Mouse (Mus musculus) MEL (cell line): Measurements from ENCODE around the gene Olfr575. TPM values are rescaled to one million over a fixed set of nuclear protein-coding genes. Genes with fewer than 3 reads are reported as not detected.
A peak's percentile ranks its signal among the peaks of the same experiment; 100 is the strongest.

Experiments
- DNase-seq: peaks from one replicate; pipeline ENCODE4 v3.0.0; 2011; ENCODE audit warnings: low read depth, low spot score
- H3K27ac ChIP-seq: 2 replicates; pipeline ENCODE4 v1.5.1; 2012; ENCODE audit warnings: low read depth, mild to moderate bottlenecking, control low read depth, low read length, moderate library complexity; ENCODE audit not compliant: control insufficient read depth
- H3K27me3 ChIP-seq, 2 experiments: fragments of 150-350 bp in 1 of 2; sonication (generic) in 1 of 2; 2 replicates each; pipeline ENCODE4 v1.6.1; 2012; ENCODE audit warnings: low read length in 2 of 2, mild to moderate bottlenecking in 2 of 2, improper control_type of control experiment in 1 of 2, moderate library complexity in 1 of 2; ENCODE audit not compliant: insufficient read depth in 2 of 2, control insufficient read depth in 1 of 2
- H3K36me3 ChIP-seq, 2 experiments: 2 replicates each; pipeline ENCODE4 v1.6.1; 2012 to 2014; ENCODE audit warnings: low read length in 2 of 2, improper control_type of control experiment in 1 of 2, inconsistent platforms in 1 of 2, mild to moderate bottlenecking in 1 of 2; ENCODE audit not compliant: insufficient read depth in 2 of 2, control insufficient read depth in 1 of 2
- H3K4me1 ChIP-seq, 2 experiments: fragments of 150-350 bp in 1 of 2; sonication (generic) in 1 of 2; 2 replicates each; pipeline ENCODE4 v1.6.1; 2012; ENCODE audit warnings: low read length in 2 of 2, improper control_type of control experiment in 1 of 2, mild to moderate bottlenecking in 1 of 2; ENCODE audit not compliant: insufficient read depth in 2 of 2, control insufficient read depth in 1 of 2
- H3K4me3 ChIP-seq, 2 experiments: fragments of 150-350 bp in 1 of 2; sonication (generic) in 1 of 2; 2 replicates each; pipeline ENCODE4 v1.5.1; 2012; ENCODE audit warnings: low read depth in 2 of 2, low read length in 2 of 2, mild to moderate bottlenecking in 2 of 2, moderate library complexity in 2 of 2, control low read depth in 1 of 2, improper control_type of control experiment in 1 of 2; ENCODE audit not compliant: control insufficient read depth in 1 of 2, insufficient read depth in 1 of 2
- H3K79me2 ChIP-seq: 2 replicates; pipeline ENCODE4 v1.6.1; 2012; ENCODE audit warnings: mild to moderate bottlenecking, low read length, moderate library complexity; ENCODE audit not compliant: control insufficient read depth, poor library complexity, insufficient read depth
- H3K9ac ChIP-seq: 2 replicates; pipeline ENCODE4 v1.6.1; 2012; ENCODE audit warnings: low read depth, mild to moderate bottlenecking, control low read depth, low read length, moderate library complexity; ENCODE audit not compliant: control insufficient read depth, poor library complexity, severe bottlenecking
- H3K9me3 ChIP-seq: fragments of 150-350 bp; sonication (generic); replicated peaks from 2 replicates; pipeline ENCODE4 v1.6.1; 2012; ENCODE audit warnings: mild to moderate bottlenecking, low read length, improper control_type of control experiment, moderate library complexity; ENCODE audit not compliant: insufficient read depth
- BHLHE40 ChIP-seq: IDR thresholded peaks from 2 replicates; pipeline ENCODE4 v1.6.1; 2012; ENCODE audit warnings: low read depth, mild to moderate bottlenecking, inconsistent platforms, low read length, improper control_type of control experiment, borderline replicate concordance
- CHD1 ChIP-seq: IDR thresholded peaks from 2 replicates; pipeline ENCODE4 v1.6.1; 2012; ENCODE audit warnings: low read depth, mild to moderate bottlenecking, inconsistent platforms, low read length, improper control_type of control experiment
- CTCF ChIP-seq, 3 experiments: IDR thresholded peaks in 2 of 3; conservative IDR thresholded peaks in 1 of 3; 2 replicates each; pipeline ENCODE4 v1.5.1; 2011 to 2012; ENCODE audit warnings: low read length in 3 of 3, low read depth in 2 of 3, mild to moderate bottlenecking in 2 of 3, improper control_type of control experiment in 1 of 3, inconsistent platforms in 1 of 3, mixed read lengths in 1 of 3, moderate library complexity in 1 of 3; ENCODE audit not compliant: control insufficient read depth in 1 of 3, insufficient read depth in 1 of 3, poor library complexity in 1 of 3, severe bottlenecking in 1 of 3
- EP300 ChIP-seq, 2 experiments: IDR thresholded peaks; 2 replicates each; pipeline ENCODE4 v1.6.1; 2011; ENCODE audit warnings: improper control_type of control experiment in 2 of 2, low read length in 2 of 2, low read depth in 1 of 2, mild to moderate bottlenecking in 1 of 2
- MAFK ChIP-seq: IDR thresholded peaks from 2 replicates; pipeline ENCODE4 v1.6.1; 2011; ENCODE audit warnings: low read depth, mild to moderate bottlenecking, low read length, improper control_type of control experiment, borderline replicate concordance
- MAZ ChIP-seq: IDR thresholded peaks from 2 replicates; pipeline ENCODE4 v1.6.1; 2012; ENCODE audit warnings: low read depth, mild to moderate bottlenecking, inconsistent platforms, low read length, improper control_type of control experiment
- MYB ChIP-seq: IDR thresholded peaks from 2 replicates; pipeline ENCODE4 v1.6.1; 2011; ENCODE audit warnings: mild to moderate bottlenecking, low read depth, low read length, improper control_type of control experiment
- NRF1 ChIP-seq: IDR thresholded peaks from 2 replicates; pipeline ENCODE4 v1.6.1; 2014; ENCODE audit warnings: low read depth, mild to moderate bottlenecking, inconsistent platforms, low read length, improper control_type of control experiment, moderate library complexity; ENCODE audit not compliant: poor library complexity, insufficient read depth, severe bottlenecking
- POLR2AphosphoS2 ChIP-seq: IDR thresholded peaks from 2 replicates; pipeline ENCODE4 v1.6.1; 2011; ENCODE audit warnings: low read length, improper control_type of control experiment
- RAD21 ChIP-seq: IDR thresholded peaks from 2 replicates; pipeline ENCODE4 v1.6.1; 2011; ENCODE audit warnings: mild to moderate bottlenecking, low read depth, low read length, improper control_type of control experiment
- SMC3 ChIP-seq: IDR thresholded peaks from 2 replicates; pipeline ENCODE4 v1.6.1; 2011; ENCODE audit warnings: low read depth, low read length, improper control_type of control experiment
- TAL1 ChIP-seq: IDR thresholded peaks from 2 replicates; pipeline ENCODE4 v1.6.1; 2012; ENCODE audit warnings: mild to moderate bottlenecking, inconsistent platforms, low read length, moderate library complexity, mixed read lengths
- ZC3H11A ChIP-seq: IDR thresholded peaks from 2 replicates; pipeline ENCODE4 v1.6.1; 2012; ENCODE audit warnings: low read depth, mild to moderate bottlenecking, inconsistent platforms, low read length, improper control_type of control experiment
- ZKSCAN1 ChIP-seq: IDR thresholded peaks from 2 replicates; pipeline ENCODE4 v1.6.1; 2012; ENCODE audit warnings: low read depth, mild to moderate bottlenecking, inconsistent platforms, low read length, improper control_type of control experiment, moderate library complexity
- ZNF384 ChIP-seq: IDR thresholded peaks from 2 replicates; pipeline ENCODE4 v1.6.1; 2012; ENCODE audit warnings: low read depth, mild to moderate bottlenecking, inconsistent platforms, low read length, improper control_type of control experiment
- polyA plus RNA-seq, 2 experiments: library from polyadenylated mRNA; stranded (reverse) in 1 of 2; unstranded in 1 of 2; fragments of >175 nt in 1 of 2; fragments of >200 nt in 1 of 2; gene quantifications; 2 replicates each; pipeline versions ENCODE4 v1.2.1 to v1.2.4; 2012; ENCODE audit warnings: low replicate concordance in 2 of 2, low read depth in 1 of 2; ENCODE audit not compliant: insufficient read length in 2 of 2, insufficient read depth in 1 of 2, missing spikeins in 1 of 2
- total RNA-seq: library from RNA; depleted of rRNA; stranded (reverse); fragments of 300-350 nt; gene quantifications from 2 replicates; pipeline ENCODE4 v1.2.3, GENCODE M21; 2012

Olfr575 gene
- total and polyA plus RNA-seq, 3 experiments: not detected

- H3K9me3 ChIP-seq: no peaks in the 10 kb centered on the region
- no peaks in the 10 kb centered on the region for H3K36me3 ChIP-seq
- DNase-seq: no peak
Observed at GRCm38 (mm10) chr7:102942475-102942874, 16.1 kb downstream of the Olfr575 start, which contains the start of gene Olfr573-ps1. Gene Olfr573-ps1, minus strand, starts transcription at chr7:102942575.

GRCm38 (mm10) chr7:102927105-102927504 lies 31.5 kb downstream of the Olfr575 start:
- Histone ChIP-seq H3K79me2 (no peaks in the 10 kb centered on the region), H3K27ac (no peak overlapping the region), H3K9ac (no peak overlapping the region), H3K4me1 (no peaks in the 10 kb centered on the region), H3K9me3 (no peaks in the 10 kb centered on the region), H3K36me3 (no peaks in the 10 kb centered on the region), H3K4me3 (no peak overlapping the region), H3K27me3 (no peaks in the 10 kb centered on the region)
- no peak for TF ChIP-seq TAL1
- DNase-seq: no peak

More at GRCm38 (mm10) chr7:102942475-102942874, 16.1 kb downstream of the Olfr575 start, which contains the start of gene Olfr573-ps1:
- H3K27ac ChIP-seq: no peak within 1 kb of the TSS
- no peak within 1 kb of the TSS for H3K9ac ChIP-seq
- H3K4me3 ChIP-seq: no peak within 1 kb of the TSS
- no peaks in the 10 kb centered on the region for H3K27me3 ChIP-seq
- H3K4me1 ChIP-seq: no peaks in the 10 kb centered on the region
- no peaks in the 10 kb centered on the region for H3K79me2 ChIP-seq
- TF ChIP-seq MYB (no peak), CHD1 (no peak), NRF1 (no peak), POLR2AphosphoS2 (no peak), ZNF384 (no peak)

- Histone ChIP-seq H3K4me3 (no peak within 1 kb of the TSS), H3K36me3 (no peaks in the 10 kb centered on the region), H3K27me3 (no peaks in the 10 kb centered on the region), H3K27ac (no peak within 1 kb of the TSS), H3K9ac (no peak within 1 kb of the TSS), H3K9me3 (no peaks in the 10 kb centered on the region), H3K79me2 (no peaks in the 10 kb centered on the region), H3K4me1 (no peaks in the 10 kb centered on the region)
- no peak for TF ChIP-seq MAFK
- DNase-seq: no peak
Observed at GRCm38 (mm10) chr7:102924109-102924508, 34.5 kb downstream of the Olfr575 start, which contains the start of gene Olfr572. Gene Olfr572, plus strand, starts transcription at chr7:102924409.

- no peaks in the 10 kb centered on the region for H3K79me2 ChIP-seq
- no peaks in the 10 kb centered on the region for H3K9me3 ChIP-seq
- TF ChIP-seq ZC3H11A (peak; percentile 40; the same call in 1 of the 2 replicates), MYB (no peak), SMC3 (peak; percentile 81), ZKSCAN1 (no peak), MAZ (no peak), CTCF (IDR thresholded peaks at IDR 0.05 in 2 of 3, conservative IDR thresholded peaks at IDR 0.05 in 1 of 3; ENCODE audit: control insufficient read depth in 1 of 3, insufficient read depth in 1 of 3, low read depth in 2 of 3, low read length in 3 of 3, poor library complexity in 1 of 3, severe bottlenecking in 1 of 3) (peak in 2 of 3 experiments; percentile 54 to 74; a peak in 4 of 6 replicates), ZNF384 (no peak), POLR2AphosphoS2 (no peak), EP300 (IDR thresholded peaks at IDR 0.05; ENCODE audit: low read depth in 1 of 2, low read length in 2 of 2) (no peak), RAD21 (peak; percentile 75), BHLHE40 (no peak)
- H3K36me3 ChIP-seq: no peaks in the 10 kb centered on the region
- H3K9ac ChIP-seq: no peak overlapping the region
- DNase-seq: peak; percentile 68
- H3K27ac ChIP-seq: no peak overlapping the region
- H3K4me1 ChIP-seq: no peaks in the 10 kb centered on the region
- no peaks in the 10 kb centered on the region for H3K27me3 ChIP-seq
- H3K4me3 ChIP-seq: no peak overlapping the region
Observed at GRCm38 (mm10) chr7:102919632-102920031, 38.9 kb downstream of the Olfr575 start.
